Mouse (Mus musculus) ES-E14 (cell line): ENCODE data around the gene Ezh1.

Source experiments
- CHD2 ChIP-seq: IDR thresholded peaks from 2 replicates; pipeline ENCODE4 v1.6.1; 2014; ENCODE audit warnings: mild to moderate bottlenecking, low read depth, low read length, inconsistent platforms
- ZC3H11A ChIP-seq: IDR thresholded peaks from 2 replicates; pipeline ENCODE4 v1.6.1; 2012; ENCODE audit warnings: low read depth, mild to moderate bottlenecking, inconsistent platforms, low read length, borderline replicate concordance
- ZNF384 ChIP-seq: IDR thresholded peaks from 2 replicates; pipeline ENCODE4 v1.6.1; 2012; ENCODE audit warnings: low read depth, low read length, inconsistent platforms

GRCm38 (mm10) chr11:101193076-101193475 lies 33.2 kb downstream of the Ezh1 start:
- TF ChIP-seq ZNF384: no peak
- TF ChIP-seq ZC3H11A: no peak
- TF ChIP-seq CHD2: no peak
